Mouse (Mus musculus) lung, postnatal 14 days (tissue): ENCODE results near the gene Allc.

ENCODE experiments used
- DNase-seq: peaks from one replicate; pipeline ENCODE4 v3.0.0; 2021

Gene Allc

DNA sequence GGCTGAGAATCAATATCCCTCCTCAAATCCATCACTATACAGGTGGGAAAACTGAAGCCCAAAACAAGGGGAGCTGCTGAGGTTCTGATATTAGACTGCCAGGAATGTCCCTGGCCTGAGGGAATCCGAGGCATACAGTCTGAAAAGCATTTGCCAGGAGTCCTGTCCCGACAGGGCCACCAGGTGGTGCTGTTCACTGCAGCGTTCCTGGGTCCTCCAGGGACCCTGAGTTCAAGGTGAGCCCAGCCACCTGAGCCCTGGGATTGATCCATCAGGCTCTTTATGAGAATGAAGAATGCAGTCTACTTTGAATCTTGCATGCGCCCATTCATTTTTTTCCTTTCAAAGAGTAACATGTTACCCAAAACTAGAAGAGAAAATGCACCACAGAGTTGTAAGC lies 3.2 kb downstream of the Allc start:
- DNase-seq = peak; percentile 8

DNA sequence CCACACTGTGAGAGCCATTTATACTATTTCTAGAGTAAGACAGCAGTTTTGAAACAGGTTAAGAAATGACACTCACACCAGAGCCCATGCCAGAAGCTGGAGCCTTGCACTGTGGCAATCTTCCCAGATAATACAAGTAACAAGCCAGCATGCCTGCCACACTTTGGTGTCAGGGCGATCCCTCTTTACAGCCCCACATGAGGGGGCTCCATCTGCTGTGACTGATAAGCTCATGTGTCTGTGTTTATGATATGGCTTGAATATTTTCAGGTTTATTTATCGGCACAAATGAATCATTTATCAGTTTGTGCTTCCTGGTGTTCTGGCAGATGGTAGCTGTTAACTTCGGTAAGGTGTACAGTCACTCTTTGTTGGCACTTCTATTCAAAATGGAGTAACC lies 4.2 kb downstream of the Allc start:
- DNase-seq = no peak

GRCm38 (mm10) chr12:28575366-28576070 lies 6.8 kb downstream of the Allc start:
- no peak for DNase-seq

- DNase-seq = no peak
Observed at GRCm38 (mm10) chr12:28572241-28572640, 10.1 kb downstream of the Allc start.

DNA sequence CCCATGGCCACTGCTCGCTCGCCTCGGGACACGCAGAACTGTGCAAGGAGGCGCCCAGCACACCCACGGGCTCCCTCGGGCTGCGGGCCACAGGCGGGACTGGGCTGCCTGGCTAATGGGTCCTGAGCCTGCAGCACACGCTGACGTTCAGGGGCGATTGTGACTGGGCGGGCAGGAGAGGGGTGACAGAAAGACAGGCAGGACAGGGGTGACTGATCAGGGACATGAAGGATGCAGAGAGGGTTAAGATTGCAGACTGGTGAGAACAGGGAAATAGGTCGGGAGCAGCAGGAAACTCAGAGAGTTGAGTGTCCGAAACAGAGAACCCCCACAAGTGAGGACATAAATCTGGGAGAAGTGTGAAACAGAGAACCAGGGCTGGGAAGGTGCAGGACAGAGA lies 30.0 kb downstream of the Allc start, which contains the start of gene Dcdc2c:
Gene Dcdc2c (minus strand): TSS at position 101 of the 400 bp plus-strand sequence.
- DNase-seq = no peak

- no peak for DNase-seq
Observed at GRCm38 (mm10) chr12:28551775-28552174, 30.5 kb downstream of the Allc start.

- no peak for DNase-seq
Observed at GRCm38 (mm10) chr12:28548887-28549286, 33.4 kb downstream of the Allc start.

DNA sequence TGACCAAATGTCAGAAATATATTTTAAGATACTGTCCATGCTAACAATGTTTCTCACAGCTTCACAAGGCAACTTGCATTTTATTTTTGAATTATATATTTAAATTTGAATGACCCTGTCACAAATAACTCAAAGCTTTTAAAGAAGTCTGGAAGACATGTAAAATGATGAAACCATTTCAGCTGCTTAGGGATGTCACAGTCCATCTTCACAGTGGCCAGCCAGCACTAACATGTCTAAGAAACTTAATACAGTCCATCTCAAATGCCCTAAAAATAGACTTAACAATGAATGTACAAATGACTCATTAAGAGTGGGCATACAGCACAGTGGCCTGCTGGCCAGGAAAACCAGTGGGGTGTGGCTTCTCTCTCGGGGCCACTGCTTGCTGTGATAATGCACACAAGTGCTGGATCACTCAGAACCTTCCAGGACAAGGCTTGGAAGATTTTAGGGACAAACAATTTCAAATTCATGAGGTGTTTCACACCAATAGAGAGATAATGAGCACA lies 68.0 kb downstream of the Allc start:
- DNase-seq = no peak

DNA sequence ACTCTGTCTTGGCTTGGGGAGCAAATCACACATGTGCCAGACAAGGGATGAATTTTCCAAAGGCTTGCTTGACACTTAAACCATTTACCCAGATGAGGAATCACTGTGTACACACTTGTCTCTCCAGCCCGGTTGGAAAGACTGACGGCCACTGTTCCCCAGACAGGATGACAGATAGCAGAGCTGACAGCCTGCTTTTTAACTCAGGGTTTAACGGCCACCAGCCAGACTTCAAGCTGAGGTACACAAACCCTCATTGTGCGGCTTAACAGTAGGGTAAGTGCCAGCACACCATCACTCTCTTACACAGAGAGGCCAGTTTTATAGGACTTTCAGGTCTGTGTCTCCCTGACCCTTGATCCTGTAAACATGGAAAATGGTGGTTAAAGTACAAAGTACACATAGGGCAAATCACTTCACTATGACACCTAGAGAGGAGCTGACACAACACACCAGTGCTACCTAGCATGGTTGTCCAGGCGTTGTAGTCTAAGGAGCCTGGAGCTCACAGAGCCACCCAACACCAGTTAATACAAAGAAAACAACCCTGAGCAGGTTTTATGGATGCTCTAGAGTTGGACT lies 72.5 kb downstream of the Allc start:
- DNase-seq = no peak
